Mouse (Mus musculus): Measurements from ENCODE around the gene Hoxd3. TPM values are rescaled to one million over a fixed set of nuclear protein-coding genes. Genes with fewer than 3 reads are reported as not detected.

The Hoxd3 gene
- polyA plus RNA-seq, 1 experiment: 5.7 TPM

- H3K4me3 ChIP-seq (replicated peaks; ENCODE audit: insufficient read depth, low read depth, low read length): no peak overlapping the region
- DNase-seq: no peak
- peaks cover 4% of the 10 kb centered on the region; the same call in 1 of the 2 replicates for H3K27me3 ChIP-seq (ENCODE audit: control insufficient read depth, insufficient read depth, low read length)
- no peak overlapping the region for H3K27ac ChIP-seq (ENCODE audit: insufficient read depth, low read length)
- 57% methylated on average over 10 of the region's 10 CpGs for WGBS
- no peaks in the 10 kb centered on the region for H3K4me1 ChIP-seq (ENCODE audit: control insufficient read depth, insufficient read depth, low read length)
- TF ChIP-seq CTCF (IDR thresholded peaks at IDR 0.05; ENCODE audit: borderline replicate concordance, insufficient read depth, low read depth, low read length): no peak
- no peak for TF ChIP-seq POLR2A (IDR thresholded peaks at IDR 0.05; ENCODE audit: borderline replicate concordance, insufficient read depth, low read length)
These were observed 52.2 kb downstream of the Hoxd3 start for GRCm38 (mm10) chr2:74763976-74764375.

GRCm38 (mm10) chr2:74774359-74774758 lies 62.6 kb downstream of the Hoxd3 start:
- Histone ChIP-seq H3K4me1 (ENCODE audit: control insufficient read depth, insufficient read depth, low read length) (no peaks in the 10 kb centered on the region), H3K27ac (ENCODE audit: insufficient read depth, low read length) (no peak overlapping the region), H3K4me3 (replicated peaks; ENCODE audit: insufficient read depth, low read depth, low read length) (no peak overlapping the region), H3K27me3 (ENCODE audit: control insufficient read depth, insufficient read depth, low read length) (no peaks in the 10 kb centered on the region; the same call in 1 of the 2 replicates)
- 85% methylated on average over 2 of the region's 2 CpGs for WGBS
- TF ChIP-seq POLR2A (IDR thresholded peaks at IDR 0.05; ENCODE audit: borderline replicate concordance, insufficient read depth, low read length) (no peak), CTCF (IDR thresholded peaks at IDR 0.05; ENCODE audit: borderline replicate concordance, insufficient read depth, low read depth, low read length) (no peak)
- DNase-seq: no peak

GRCm38 (mm10) chr2:74777536-74778275 lies 66.0 kb downstream of the Hoxd3 start:
- H3K4me3 ChIP-seq (replicated peaks; ENCODE audit: insufficient read depth, low read depth, low read length): no peak overlapping the region
- WGBS: 47% methylated on average over 13 of the region's 13 CpGs
- no peaks in the 10 kb centered on the region for H3K4me1 ChIP-seq (ENCODE audit: control insufficient read depth, insufficient read depth, low read length)
- DNase-seq: no peak
- no peak for TF ChIP-seq POLR2A (IDR thresholded peaks at IDR 0.05; ENCODE audit: borderline replicate concordance, insufficient read depth, low read length)
- H3K27me3 ChIP-seq (ENCODE audit: control insufficient read depth, insufficient read depth, low read length): no peaks in the 10 kb centered on the region
- H3K27ac ChIP-seq (ENCODE audit: insufficient read depth, low read length): no peak overlapping the region

- 81% methylated on average over 5 of the region's 5 CpGs for WGBS
- TF ChIP-seq POLR2A (IDR thresholded peaks at IDR 0.05; ENCODE audit: borderline replicate concordance, insufficient read depth, low read length): no peak
- TF ChIP-seq CTCF (IDR thresholded peaks at IDR 0.05; ENCODE audit: borderline replicate concordance, insufficient read depth, low read depth, low read length): no peak
- Histone ChIP-seq H3K4me3 (replicated peaks; ENCODE audit: insufficient read depth, low read depth, low read length) (no peak overlapping the region), H3K27ac (ENCODE audit: insufficient read depth, low read length) (no peak overlapping the region), H3K27me3 (ENCODE audit: control insufficient read depth, insufficient read depth, low read length) (no peaks in the 10 kb centered on the region), H3K4me1 (ENCODE audit: control insufficient read depth, insufficient read depth, low read length) (no peaks in the 10 kb centered on the region)
- DNase-seq: no peak
These were observed 69.7 kb downstream of the Hoxd3 start for GRCm38 (mm10) chr2:74781386-74781785.

GRCm38 (mm10) chr2:74795531-74795930 lies 83.8 kb downstream of the Hoxd3 start:
- TF ChIP-seq POLR2A (IDR thresholded peaks at IDR 0.05; ENCODE audit: borderline replicate concordance, insufficient read depth, low read length) (no peak), CTCF (IDR thresholded peaks at IDR 0.05; ENCODE audit: borderline replicate concordance, insufficient read depth, low read depth, low read length) (no peak)
- Histone ChIP-seq H3K4me3 (replicated peaks; ENCODE audit: insufficient read depth, low read depth, low read length) (no peak overlapping the region), H3K27me3 (ENCODE audit: control insufficient read depth, insufficient read depth, low read length) (no peaks in the 10 kb centered on the region), H3K4me1 (ENCODE audit: control insufficient read depth, insufficient read depth, low read length) (no peaks in the 10 kb centered on the region), H3K27ac (ENCODE audit: insufficient read depth, low read length) (no peak overlapping the region)
- DNase-seq: no peak
- WGBS: 18% methylated on average over 7 of the region's 7 CpGs

Other genes starting within 250 kb of the Hoxd3 start
- gene Lnpk, start 132.5 kb upstream of the Hoxd3 start, polyA plus RNA-seq (2012; rRNA removed): 24.7 and 26.3 TPM in 2 replicates
- 0.48 and 0.64 TPM in 2 replicates for gene Evx2, start 52.4 kb upstream of the Hoxd3 start, polyA plus RNA-seq (2012; rRNA removed)
- gene Hoxd13, start 43.6 kb upstream of the Hoxd3 start, polyA plus RNA-seq (2012; rRNA removed): 0.10 TPM in 1 of 2 replicates, not detected in the other
- not detected in 2 replicates for gene Hoxd12, start 36.9 kb upstream of the Hoxd3 start, polyA plus RNA-seq (2012; rRNA removed)
- gene Hoxd11, start 32.4 kb upstream of the Hoxd3 start, polyA plus RNA-seq (2012; rRNA removed): not detected in 2 replicates
- not detected in 2 replicates for gene Hoxd10, start 20.0 kb upstream of the Hoxd3 start, polyA plus RNA-seq (2012; rRNA removed)
- not detected in 2 replicates for gene Hoxd9, start 14.2 kb upstream of the Hoxd3 start, polyA plus RNA-seq (2012; rRNA removed)
- 0.05 TPM in 1 of 2 replicates, not detected in the other for gene Hoxd8, start 7.3 kb upstream of the Hoxd3 start, polyA plus RNA-seq (2012; rRNA removed)
- 2.6 and 2.8 TPM in 2 replicates for gene Hoxd4, start within 50 bp of the Hoxd3 start, polyA plus RNA-seq (2012; rRNA removed)
- 0.16 and 0.22 TPM in 2 replicates for gene Gm28230, start 14.8 kb downstream of the Hoxd3 start, polyA plus RNA-seq (2012; rRNA removed)
- gene Hoxd1, start 51.1 kb downstream of the Hoxd3 start, polyA plus RNA-seq (2012; rRNA removed): 0.70 and 0.77 TPM in 2 replicates
- gene Mtx2, start 113.9 kb downstream of the Hoxd3 start, polyA plus RNA-seq (2012; rRNA removed): 56.7 and 57.9 TPM in 2 replicates

Data from cerebellum, adult 2 months (tissue).